Mouse (Mus musculus): ENCODE data around the gene Hexim2. TPM values are rescaled to one million over a fixed set of nuclear protein-coding genes. Genes with fewer than 3 reads are reported as not detected.

Gene Hexim2
- polyA plus RNA-seq, 1 experiment from 2014 or later = 24.2 TPM

- Histone ChIP-seq H3K27ac (peak overlapping the region; percentile 87), H3K9me3 (ENCODE audit: control insufficient read depth, low read length) (no peaks in the 10 kb centered on the region), H3K9ac (peak overlapping the region; percentile 69), H3K4me3 (replicated peaks; ENCODE audit: low read length) (peak overlapping the region; percentile 51), H3K27me3 (ENCODE audit: control insufficient read depth, insufficient read depth, low read length) (peaks cover 19% of the 10 kb centered on the region), H3K4me2 (replicated peaks) (peak overlapping the region; percentile 87), H3K4me1 (replicated peaks; ENCODE audit: control insufficient read depth, insufficient read depth, low read length) (peaks cover 24% of the 10 kb centered on the region), H3K36me3 (replicated peaks; ENCODE audit: control insufficient read depth, insufficient read depth) (no peaks in the 10 kb centered on the region)
- ATAC-seq (ENCODE audit: low FRiP score) (0 out of 2 replicates have a peak, but pooled peaks have one; percentile 13), DNase-seq (ENCODE audit: low spot score) (peak; percentile 66)
- under 1% methylated on average over 35 of the region's 35 CpGs for WGBS
Measured at GRCm38 (mm10) chr11:103116959-103117590, 15.2 kb upstream of the Hexim2 start.

GRCm38 (mm10) chr11:103117591-103118009 is 14.6 kb upstream of the Hexim2 start:
- under 1% methylated on average over 38 of the region's 38 CpGs for WGBS

GRCm38 (mm10) chr11:103118866-103119265 is 13.4 kb upstream of the Hexim2 start:
- Histone ChIP-seq H3K4me1 (replicated peaks; ENCODE audit: control insufficient read depth, insufficient read depth, low read length) (peaks cover 22% of the 10 kb centered on the region), H3K36me3 (replicated peaks; ENCODE audit: control insufficient read depth, insufficient read depth) (no peaks in the 10 kb centered on the region), H3K9me3 (ENCODE audit: control insufficient read depth, low read length) (no peaks in the 10 kb centered on the region), H3K9ac (peak overlapping the region; percentile 69; the same call in 1 of the 2 replicates), H3K27me3 (ENCODE audit: control insufficient read depth, insufficient read depth, low read length) (peaks cover 2% of the 10 kb centered on the region; the same call in 1 of the 2 replicates), H3K4me2 (replicated peaks) (peak overlapping the region; percentile 87), H3K4me3 (replicated peaks; ENCODE audit: low read length) (peak overlapping the region; percentile 51), H3K27ac (no peak overlapping the region)
- WGBS = 91% methylated on average over 2 of the region's 2 CpGs
- ATAC-seq (ENCODE audit: low FRiP score) (no peak), DNase-seq (ENCODE audit: low spot score) (no peak)

More at GRCm38 (mm10) chr11:103117591-103118009, 14.6 kb upstream of the Hexim2 start:
- Histone ChIP-seq H3K4me3 (replicated peaks; ENCODE audit: low read length) (peak overlapping the region; percentile 51), H3K9me3 (ENCODE audit: control insufficient read depth, low read length) (no peaks in the 10 kb centered on the region), H3K4me2 (replicated peaks) (peak overlapping the region; percentile 87), H3K27ac (no peak overlapping the region; the same call in 1 of the 2 replicates), H3K9ac (peak overlapping the region; percentile 69), H3K27me3 (ENCODE audit: control insufficient read depth, insufficient read depth, low read length) (peaks cover 15% of the 10 kb centered on the region), H3K36me3 (replicated peaks; ENCODE audit: control insufficient read depth, insufficient read depth) (no peaks in the 10 kb centered on the region), H3K4me1 (replicated peaks; ENCODE audit: control insufficient read depth, insufficient read depth, low read length) (peaks cover 22% of the 10 kb centered on the region)
- DNase-seq (ENCODE audit: low spot score) (no peak), ATAC-seq (ENCODE audit: low FRiP score) (no peak)

- Histone ChIP-seq H3K9ac (no peak overlapping the region), H3K4me2 (replicated peaks) (no peak overlapping the region), H3K27me3 (ENCODE audit: control insufficient read depth, insufficient read depth, low read length) (no peaks in the 10 kb centered on the region), H3K9me3 (ENCODE audit: control insufficient read depth, low read length) (no peaks in the 10 kb centered on the region), H3K4me1 (replicated peaks; ENCODE audit: control insufficient read depth, insufficient read depth, low read length) (peaks cover 22% of the 10 kb centered on the region), H3K4me3 (replicated peaks; ENCODE audit: low read length) (no peak overlapping the region), H3K27ac (no peak overlapping the region), H3K36me3 (replicated peaks; ENCODE audit: control insufficient read depth, insufficient read depth) (no peaks in the 10 kb centered on the region)
- 47% methylated on average over 5 of the region's 5 CpGs for WGBS
- ATAC-seq (ENCODE audit: low FRiP score) (no peak), DNase-seq (ENCODE audit: low spot score) (no peak)
Measured at GRCm38 (mm10) chr11:103119609-103120008, 12.6 kb upstream of the Hexim2 start.

DNA sequence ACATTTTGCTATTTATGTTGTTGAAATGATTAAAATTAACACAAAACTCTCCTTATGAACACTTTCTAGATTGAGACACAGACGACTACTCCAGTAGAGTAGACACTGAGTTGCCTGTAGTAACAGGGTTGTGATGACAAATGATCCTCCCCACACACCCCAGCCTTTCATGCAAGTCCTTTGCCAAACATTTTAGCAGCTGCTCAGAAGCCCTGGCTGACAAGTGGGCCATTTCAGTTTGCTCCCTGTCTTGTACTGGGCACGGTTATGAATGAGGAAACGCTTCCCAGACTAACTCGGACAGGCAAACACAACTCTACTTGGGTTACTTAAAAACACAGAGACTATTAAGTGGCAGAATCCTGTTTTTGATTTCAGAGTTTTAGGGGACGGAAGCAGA is 11.9 kb upstream of the Hexim2 start:
- H3K9me3 ChIP-seq (ENCODE audit: control insufficient read depth, low read length) = no peaks in the 10 kb centered on the region
- H3K4me3 ChIP-seq (replicated peaks; ENCODE audit: low read length) = no peak overlapping the region
- H3K36me3 ChIP-seq (replicated peaks; ENCODE audit: control insufficient read depth, insufficient read depth) = no peaks in the 10 kb centered on the region
- no peak overlapping the region for H3K4me2 ChIP-seq (replicated peaks)
- no peaks in the 10 kb centered on the region for H3K27me3 ChIP-seq (ENCODE audit: control insufficient read depth, insufficient read depth, low read length)
- DNase-seq (ENCODE audit: low spot score) (no peak), ATAC-seq (ENCODE audit: low FRiP score) (no peak)
- 66% methylated on average over 5 of the region's 5 CpGs for WGBS
- H3K27ac ChIP-seq = no peak overlapping the region
- no peak overlapping the region for H3K9ac ChIP-seq
- H3K4me1 ChIP-seq (replicated peaks; ENCODE audit: control insufficient read depth, insufficient read depth, low read length) = peaks cover 22% of the 10 kb centered on the region

- no peaks in the 10 kb centered on the region for H3K9me3 ChIP-seq (ENCODE audit: control insufficient read depth, low read length)
- H3K27ac ChIP-seq = peak overlapping the region; percentile 99
- peak overlapping the region; percentile 100 for H3K9ac ChIP-seq
- peaks cover 37% of the 10 kb centered on the region for H3K4me1 ChIP-seq (replicated peaks; ENCODE audit: control insufficient read depth, insufficient read depth, low read length)
- under 1% methylated on average over 58 of the region's 58 CpGs for WGBS
- peak; percentile 94 for ATAC-seq (ENCODE audit: low FRiP score)
- no peaks in the 10 kb centered on the region for H3K27me3 ChIP-seq (ENCODE audit: control insufficient read depth, insufficient read depth, low read length)
- peak overlapping the region; percentile 91 for H3K4me2 ChIP-seq (replicated peaks)
- H3K4me3 ChIP-seq (replicated peaks; ENCODE audit: low read length) = peak overlapping the region; percentile 93
- H3K36me3 ChIP-seq (replicated peaks; ENCODE audit: control insufficient read depth, insufficient read depth) = no peaks in the 10 kb centered on the region
- DNase-seq (ENCODE audit: low spot score) = peak; percentile 100
Measured at GRCm38 (mm10) chr11:103132576-103133455, 587 bp downstream of the Hexim2 start.

DNA sequence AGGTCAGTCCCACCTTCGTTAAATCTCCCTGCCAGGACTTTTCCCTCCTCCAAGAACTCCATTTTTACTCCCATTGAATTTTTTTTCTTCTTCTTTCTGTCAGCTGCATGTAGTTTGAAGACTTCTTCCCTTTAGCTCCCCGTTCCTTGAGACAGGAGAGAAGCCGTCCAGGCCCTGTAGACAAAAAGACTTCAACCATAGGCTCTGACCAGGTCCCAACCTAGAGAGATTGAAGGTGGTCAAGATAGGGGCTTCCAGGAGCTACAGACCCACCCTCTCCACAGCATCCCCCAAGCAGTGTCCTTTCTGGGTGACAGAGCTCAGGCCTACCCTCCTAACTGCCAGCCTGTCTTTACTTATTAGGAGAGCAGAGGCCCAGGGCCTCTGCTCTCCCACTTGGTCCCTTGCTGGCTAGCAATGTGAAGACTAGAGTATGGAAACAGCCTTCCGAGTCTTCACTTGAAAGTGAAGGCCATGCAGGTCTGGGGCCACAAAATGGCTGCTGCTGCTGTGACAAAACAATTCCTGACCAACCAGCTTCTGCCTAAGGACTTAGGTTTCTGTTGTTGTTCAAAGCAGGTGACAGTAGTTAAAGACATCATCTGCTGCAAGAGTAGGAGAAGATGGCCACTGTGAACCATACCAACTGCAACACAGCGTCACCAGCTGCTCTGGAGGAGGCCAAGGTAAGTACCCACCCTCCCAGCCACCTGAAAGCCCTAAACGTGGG is 1.4 kb downstream of the Hexim2 start:
- WGBS = 59% methylated on average over 6 of the region's 6 CpGs
- peaks cover 37% of the 10 kb centered on the region for H3K4me1 ChIP-seq (replicated peaks; ENCODE audit: control insufficient read depth, insufficient read depth, low read length)
- peak overlapping the region; percentile 49 for H3K4me2 ChIP-seq (replicated peaks)
- DNase-seq (ENCODE audit: low spot score) = no peak
- no peaks in the 10 kb centered on the region for H3K9me3 ChIP-seq (ENCODE audit: control insufficient read depth, low read length)
- H3K27ac ChIP-seq = peak overlapping the region; percentile 75
- peak overlapping the region; percentile 39 for H3K9ac ChIP-seq
- ATAC-seq (ENCODE audit: low FRiP score) = peak; percentile 5; the same call in 1 of the 2 replicates
- H3K36me3 ChIP-seq (replicated peaks; ENCODE audit: control insufficient read depth, insufficient read depth) = peaks cover 2% of the 10 kb centered on the region; the same call in 1 of the 2 replicates
- H3K27me3 ChIP-seq (ENCODE audit: control insufficient read depth, insufficient read depth, low read length) = no peaks in the 10 kb centered on the region
- peak overlapping the region; percentile 93 for H3K4me3 ChIP-seq (replicated peaks; ENCODE audit: low read length)

GRCm38 (mm10) chr11:103134221-103134620 is 2.0 kb downstream of the Hexim2 start:
- H3K4me2 ChIP-seq (replicated peaks) = peak overlapping the region; percentile 49
- H3K4me1 ChIP-seq (replicated peaks; ENCODE audit: control insufficient read depth, insufficient read depth, low read length) = peaks cover 37% of the 10 kb centered on the region
- peaks cover 8% of the 10 kb centered on the region for H3K36me3 ChIP-seq (replicated peaks; ENCODE audit: control insufficient read depth, insufficient read depth)
- peak overlapping the region; percentile 39; the same call in 1 of the 2 replicates for H3K9ac ChIP-seq
- ATAC-seq (ENCODE audit: low FRiP score) (no peak), DNase-seq (ENCODE audit: low spot score) (no peak)
- no peak overlapping the region; the same call in 1 of the 2 replicates for H3K27ac ChIP-seq
- 82% methylated on average over 3 of the region's 3 CpGs for WGBS
- H3K27me3 ChIP-seq (ENCODE audit: control insufficient read depth, insufficient read depth, low read length) = no peaks in the 10 kb centered on the region
- H3K4me3 ChIP-seq (replicated peaks; ENCODE audit: low read length) = peak overlapping the region; percentile 93; the same call in 1 of the 2 replicates
- H3K9me3 ChIP-seq (ENCODE audit: control insufficient read depth, low read length) = no peaks in the 10 kb centered on the region

All from hindbrain, embryonic 14.5 days (tissue).